Mouse (Mus musculus) stomach, embryonic 15.5 days (tissue): Measurements from ENCODE around the gene Mcm2. TPM values are rescaled to one million over a fixed set of nuclear protein-coding genes. Genes with fewer than 3 reads are reported as not detected.
A peak's percentile ranks its signal among the peaks of the same experiment; 100 is the strongest.

Experiments used
- ATAC-seq: fragments of 200-750 bp; cut with Nextera tagmentation; 2 replicates; pipeline ENCODE4 v1.8.0; 2017; ENCODE audit warnings: low read depth, moderate number of reproducible peaks, moderate TSS enrichment; ENCODE audit not compliant: insufficient read depth, low FRiP score
- H3K27ac ChIP-seq: fragments of 300-500 bp; sonication (generic); 2 replicates; pipeline ENCODE4 v1.5.1; 2015; ENCODE audit warnings: mild to moderate bottlenecking, inconsistent platforms
- H3K27me3 ChIP-seq: fragments of 300-500 bp; sonication (generic); replicated peaks from 2 replicates; pipeline ENCODE4 v1.6.1; 2015; ENCODE audit warnings: inconsistent platforms
- H3K36me3 ChIP-seq: fragments of 300-500 bp; sonication (generic); 2 replicates; pipeline ENCODE4 v1.6.1; 2015; ENCODE audit warnings: inconsistent platforms
- H3K4me1 ChIP-seq: fragments of 300-500 bp; sonication (generic); 2 replicates; pipeline ENCODE4 v1.6.1; 2015; ENCODE audit warnings: inconsistent platforms
- H3K4me2 ChIP-seq: fragments of 300-500 bp; sonication (generic); 2 replicates; pipeline ENCODE4 v1.6.1; 2015; ENCODE audit warnings: mild to moderate bottlenecking, inconsistent platforms
- H3K4me3 ChIP-seq: fragments of 300-500 bp; sonication (generic); replicated peaks from 2 replicates; pipeline ENCODE4 v1.5.1; 2015; ENCODE audit warnings: inconsistent platforms
- H3K9ac ChIP-seq: fragments of 300-500 bp; sonication (generic); 2 replicates; pipeline ENCODE4 v1.6.1; 2015; ENCODE audit warnings: inconsistent platforms
- H3K9me3 ChIP-seq: fragments of 300-500 bp; sonication (generic); 2 replicates; pipeline ENCODE4 v1.6.1; 2016; ENCODE audit warnings: inconsistent platforms
- WGBS: fragments of 180-500 bp; shearing (Covaris S2); methylation state at CpG from one replicate; pipeline ENCODE4 v1.1.7; 2015; 5-methylcytosine and 5-hydroxymethylcytosine counted together
- polyA plus RNA-seq: library from polyadenylated mRNA; unstranded; fragments of >200 nt; fragmentation: Nextera tagmentation; extraction: Ambion mirVana; gene quantifications from 2 replicates; pipeline ENCODE4 v1.2.1, GENCODE M21; 2015

Mcm2 gene
- polyA plus RNA-seq, 1 experiment from 2014 or later: 105 TPM

GRCm38 (mm10) chr6:88841781-88842689 lies 56.5 kb downstream of the Mcm2 start, which contains the start of gene Abtb1:
Gene Abtb1, minus strand, starts transcription at chr6:88841984.
- peaks cover 20% of the 10 kb centered on the region for H3K4me1 ChIP-seq
- WGBS: under 1% methylated on average over 71 of the region's 72 CpGs
- no peaks in the 10 kb centered on the region for H3K9me3 ChIP-seq
- ATAC-seq: peak; percentile 97
- H3K36me3 ChIP-seq: peaks cover 24% of the 10 kb centered on the region; the same call in 1 of the 2 replicates
- H3K27me3 ChIP-seq: no peaks in the 10 kb centered on the region
- H3K27ac ChIP-seq: peak within 1 kb of the TSS; percentile 91
- peak within 1 kb of the TSS; percentile 93 for H3K4me3 ChIP-seq
- H3K9ac ChIP-seq: peak within 1 kb of the TSS; percentile 90
- H3K4me2 ChIP-seq: peak within 1 kb of the TSS; percentile 95

- Histone ChIP-seq H3K4me2 (peak overlapping the region; percentile 95), H3K4me1 (peaks cover 20% of the 10 kb centered on the region), H3K4me3 (peak overlapping the region; percentile 93), H3K9ac (peak overlapping the region; percentile 90), H3K36me3 (peaks cover 26% of the 10 kb centered on the region; the same call in 1 of the 2 replicates), H3K27me3 (no peaks in the 10 kb centered on the region), H3K9me3 (no peaks in the 10 kb centered on the region), H3K27ac (peak overlapping the region; percentile 91)
- WGBS: under 1% methylated on average over 22 of the region's 22 CpGs
- peak; percentile 6; the same call in 1 of the 2 replicates for ATAC-seq
Measured at GRCm38 (mm10) chr6:88841514-88841780, 57.1 kb downstream of the Mcm2 start.

GRCm38 (mm10) chr6:88840791-88841513 lies 57.6 kb downstream of the Mcm2 start:
- Histone ChIP-seq H3K9me3 (no peaks in the 10 kb centered on the region), H3K9ac (peak overlapping the region; percentile 90), H3K4me3 (peak overlapping the region; percentile 93), H3K4me1 (peaks cover 20% of the 10 kb centered on the region), H3K4me2 (peak overlapping the region; percentile 95), H3K36me3 (peaks cover 31% of the 10 kb centered on the region; the same call in 1 of the 2 replicates), H3K27ac (peak overlapping the region; percentile 91), H3K27me3 (no peaks in the 10 kb centered on the region)
- WGBS: 53% methylated on average over 9 of the region's 9 CpGs
- ATAC-seq: no peak

GRCm38 (mm10) chr6:88840211-88840610 lies 58.4 kb downstream of the Mcm2 start:
- peak overlapping the region; percentile 93; the same call in 1 of the 2 replicates for H3K4me3 ChIP-seq
- H3K36me3 ChIP-seq: peaks cover 33% of the 10 kb centered on the region; the same call in 1 of the 2 replicates
- H3K27me3 ChIP-seq: no peaks in the 10 kb centered on the region
- H3K4me2 ChIP-seq: no peak overlapping the region
- no peaks in the 10 kb centered on the region for H3K9me3 ChIP-seq
- 71% methylated on average over 3 of the region's 3 CpGs for WGBS
- peaks cover 20% of the 10 kb centered on the region for H3K4me1 ChIP-seq
- H3K27ac ChIP-seq: no peak overlapping the region
- no peak overlapping the region for H3K9ac ChIP-seq
- ATAC-seq: no peak

GRCm38 (mm10) chr6:88839135-88839970 lies 59.2 kb downstream of the Mcm2 start:
- ATAC-seq: no peak
- Histone ChIP-seq H3K36me3 (peaks cover 33% of the 10 kb centered on the region; the same call in 1 of the 2 replicates), H3K4me3 (no peak overlapping the region), H3K4me2 (no peak overlapping the region), H3K27me3 (no peaks in the 10 kb centered on the region), H3K9me3 (no peaks in the 10 kb centered on the region), H3K27ac (no peak overlapping the region), H3K4me1 (peaks cover 20% of the 10 kb centered on the region), H3K9ac (no peak overlapping the region)
- WGBS: 82% methylated on average over 26 of the region's 26 CpGs

GRCm38 (mm10) chr6:88838613-88839012 lies 60.0 kb downstream of the Mcm2 start:
- Histone ChIP-seq H3K27ac (no peak overlapping the region), H3K9ac (no peak overlapping the region), H3K4me1 (peaks cover 20% of the 10 kb centered on the region), H3K36me3 (peaks cover 33% of the 10 kb centered on the region; the same call in 1 of the 2 replicates), H3K9me3 (no peaks in the 10 kb centered on the region), H3K4me3 (no peak overlapping the region), H3K27me3 (no peaks in the 10 kb centered on the region), H3K4me2 (no peak overlapping the region)
- WGBS: 91% methylated on average over 10 of the region's 10 CpGs
- no peak for ATAC-seq

GRCm38 (mm10) chr6:88837999-88838398 lies 60.6 kb downstream of the Mcm2 start:
- Histone ChIP-seq H3K4me3 (no peak overlapping the region), H3K4me1 (peaks cover 14% of the 10 kb centered on the region), H3K27ac (no peak overlapping the region), H3K4me2 (no peak overlapping the region), H3K36me3 (peaks cover 33% of the 10 kb centered on the region; the same call in 1 of the 2 replicates), H3K27me3 (no peaks in the 10 kb centered on the region), H3K9me3 (no peaks in the 10 kb centered on the region), H3K9ac (no peak overlapping the region)
- WGBS: 92% methylated on average over 12 of the region's 12 CpGs
- no peak for ATAC-seq

- Histone ChIP-seq H3K36me3 (peaks cover 33% of the 10 kb centered on the region; the same call in 1 of the 2 replicates), H3K27ac (no peak overlapping the region), H3K9ac (no peak overlapping the region), H3K9me3 (no peaks in the 10 kb centered on the region), H3K4me3 (no peak overlapping the region), H3K27me3 (no peaks in the 10 kb centered on the region), H3K4me2 (no peak overlapping the region), H3K4me1 (peaks cover 12% of the 10 kb centered on the region)
- WGBS: 82% methylated on average over 28 of the region's 28 CpGs
- ATAC-seq: no peak
Measured at GRCm38 (mm10) chr6:88836178-88836819, 62.3 kb downstream of the Mcm2 start.

- H3K9me3 ChIP-seq: no peaks in the 10 kb centered on the region
- no peak overlapping the region for H3K4me3 ChIP-seq
- no peaks in the 10 kb centered on the region for H3K27me3 ChIP-seq
- H3K27ac ChIP-seq: no peak overlapping the region
- H3K4me2 ChIP-seq: no peak overlapping the region
- 70% methylated on average over 5 of the region's 5 CpGs for WGBS
- H3K9ac ChIP-seq: no peak overlapping the region
- ATAC-seq: no peak; the same call in 1 of the 2 replicates
- 0 out of 2 replicates have a peak, but pooled peaks cover 3% of the 10 kb centered on the region for H3K4me1 ChIP-seq
- H3K36me3 ChIP-seq: peaks cover 33% of the 10 kb centered on the region; the same call in 1 of the 2 replicates
Measured at GRCm38 (mm10) chr6:88835047-88835446, 63.5 kb downstream of the Mcm2 start.
